Mouse (Mus musculus) ES-Bruce4 (cell line): ENCODE results near the gene Rps9. TPM values are rescaled to one million over a fixed set of nuclear protein-coding genes. Genes with fewer than 3 reads are reported as not detected.
"Not testable (repeated sequence)": the region's sequence is repeated elsewhere in the genome, so short reads cannot be mapped to it uniquely, and the experiment has no call there.

Experiments used
- H3K27ac ChIP-seq: 2 replicates; pipeline ENCODE4 v1.5.1; 2012; ENCODE audit warnings: low read length, inconsistent platforms; ENCODE audit not compliant: insufficient read depth
- H3K27me3 ChIP-seq: 2 replicates; pipeline ENCODE4 v1.6.1; 2012; ENCODE audit warnings: mild to moderate bottlenecking, low read length, inconsistent platforms; ENCODE audit not compliant: control insufficient read depth, poor library complexity, insufficient read depth, severe bottlenecking
- H3K36me3 ChIP-seq: 2 replicates; pipeline ENCODE4 v1.6.1; 2012; ENCODE audit warnings: inconsistent platforms, mild to moderate bottlenecking, low read length, moderate library complexity; ENCODE audit not compliant: control insufficient read depth, poor library complexity, insufficient read depth, severe bottlenecking
- H3K4me1 ChIP-seq: one replicate; pipeline ENCODE4 v1.8.1; 2011; ENCODE audit warnings: low read length; ENCODE audit not compliant: control insufficient read depth, insufficient read depth
- H3K4me3 ChIP-seq: 2 replicates; pipeline ENCODE4 v1.5.1; 2011; ENCODE audit warnings: low read depth, mild to moderate bottlenecking, low read length
- H3K9ac ChIP-seq: 2 replicates; pipeline ENCODE4 v1.6.1; 2012; ENCODE audit warnings: low read depth, mild to moderate bottlenecking, inconsistent platforms; ENCODE audit not compliant: poor library complexity, severe bottlenecking
- H3K9me3 ChIP-seq: replicated peaks from 2 replicates; pipeline ENCODE4 v1.6.1; 2012; ENCODE audit warnings: mild to moderate bottlenecking, low read length, inconsistent platforms; ENCODE audit not compliant: control insufficient read depth, poor library complexity, insufficient read depth, severe bottlenecking
- CTCF ChIP-seq: IDR thresholded peaks from one replicate; pipeline ENCODE4 v1.8.1; 2011; ENCODE audit warnings: low read depth, low read length
- EP300 ChIP-seq: IDR thresholded peaks from 2 replicates; pipeline ENCODE4 v1.6.1; 2011; ENCODE audit warnings: low read depth, low read length; ENCODE audit not compliant: insufficient read depth
- POLR2A ChIP-seq: IDR thresholded peaks from one replicate; pipeline ENCODE4 v1.8.1; 2011; ENCODE audit warnings: low read length; ENCODE audit not compliant: insufficient read depth
- polyA plus RNA-seq: library from polyadenylated mRNA; stranded (reverse); fragments of >200 nt; gene quantifications from 2 replicates; pipeline ENCODE4 v1.2.4, GENCODE M21; 2011; ENCODE audit warnings: low read depth; ENCODE audit not compliant: missing spikeins, insufficient read depth, insufficient read length

The Rps9 gene
- polyA plus RNA-seq, 1 experiment: 1,660 TPM

DNA sequence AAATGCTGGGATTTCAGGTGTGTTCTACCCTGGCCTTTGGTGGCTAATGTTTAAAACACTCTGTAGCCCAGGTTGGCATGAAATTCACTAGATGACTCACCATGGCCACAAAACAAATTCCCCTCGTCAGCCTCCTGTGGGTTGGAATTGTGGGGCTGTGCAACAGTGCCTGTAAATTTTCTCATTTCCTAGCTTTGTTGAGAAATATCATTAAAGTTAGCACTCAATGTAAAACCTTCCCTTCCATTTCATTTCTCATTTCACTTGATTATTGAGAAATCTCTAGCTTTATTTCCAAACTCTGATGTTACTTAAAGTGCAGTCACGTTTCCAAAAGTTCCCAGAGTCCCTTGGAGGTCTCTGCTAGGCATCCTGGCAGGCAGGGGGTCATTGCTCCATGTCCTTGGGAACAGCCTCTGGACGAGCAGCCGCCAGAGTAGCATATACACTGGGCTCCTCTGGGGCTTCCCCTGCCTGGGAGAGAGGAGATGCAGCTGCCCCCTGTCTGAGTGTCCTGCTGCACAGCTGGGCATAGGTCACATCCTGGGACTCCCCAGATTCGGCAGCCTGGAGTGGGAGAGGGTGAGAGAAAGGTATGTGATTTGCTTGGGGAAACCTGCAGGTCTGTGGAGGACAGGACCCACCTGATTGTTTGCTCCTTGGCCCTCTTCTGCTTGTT lies 8.6 kb downstream of the Rps9 start:
- Histone ChIP-seq H3K9me3 (no peaks in the 10 kb centered on the region), H3K27ac (no peak overlapping the region), H3K27me3 (no peaks in the 10 kb centered on the region), H3K9ac (no peak overlapping the region), H3K4me3 (no peak overlapping the region), H3K4me1 (no peaks in the 10 kb centered on the region), H3K36me3 (peaks cover 9% of the 10 kb centered on the region)
- TF ChIP-seq CTCF (no peak), EP300 (no peak), POLR2A (no peak)

DNA sequence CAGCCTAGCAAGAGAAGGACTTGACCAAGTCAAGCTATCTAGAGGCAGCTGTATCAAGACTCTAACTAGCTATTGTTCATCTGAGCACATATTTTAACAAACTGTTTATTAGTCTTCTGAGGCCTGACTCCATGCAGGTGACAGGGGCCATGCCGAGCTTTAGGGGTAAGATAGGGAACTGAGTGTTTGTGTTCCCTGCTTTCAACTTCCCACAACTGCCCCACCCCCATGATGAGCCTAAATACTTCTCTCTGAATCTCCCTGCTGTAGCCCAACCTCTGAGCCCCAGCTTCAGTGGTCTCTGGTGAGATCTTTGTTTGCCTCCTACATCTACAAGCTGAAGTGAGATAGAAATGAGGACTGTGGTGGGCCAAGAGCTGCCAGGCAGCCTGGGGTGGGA lies 11.5 kb downstream of the Rps9 start:
- TF ChIP-seq CTCF: no peak
- TF ChIP-seq POLR2A: no peak
- TF ChIP-seq EP300: no peak

DNA sequence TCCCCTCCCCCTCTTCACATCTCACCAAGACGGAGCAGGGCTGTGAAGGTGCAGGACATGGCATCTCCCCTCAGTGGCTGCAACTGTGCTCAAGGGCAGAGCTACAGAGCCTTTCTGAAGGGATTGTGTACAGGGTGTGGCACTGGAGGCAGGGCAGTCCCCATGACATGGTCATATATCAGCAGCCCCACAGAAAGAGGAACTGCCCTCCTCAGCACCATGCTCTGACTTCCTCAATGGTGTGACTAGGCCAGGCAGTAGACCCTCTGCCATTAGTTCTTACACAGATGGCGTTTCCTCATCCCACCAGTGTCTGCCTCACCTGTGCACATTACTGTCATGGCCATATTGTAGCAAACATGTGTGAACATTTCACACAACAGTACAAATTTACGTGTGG lies 16.5 kb downstream of the Rps9 start, which contains the start of gene Pirb:
TSS of gene Pirb (minus strand) at position 124 of the 400 bp plus-strand sequence.
- H3K9me3 ChIP-seq, H3K27ac ChIP-seq, H3K27me3 ChIP-seq, H3K36me3 ChIP-seq, H3K9ac ChIP-seq, H3K4me3 ChIP-seq, H3K4me1 ChIP-seq: not testable (repeated sequence)

More for the DNA sequence above, 11.5 kb downstream of the Rps9 start:
- H3K9ac ChIP-seq: no peak overlapping the region
- no peaks in the 10 kb centered on the region for H3K4me1 ChIP-seq
- H3K36me3 ChIP-seq: no peaks in the 10 kb centered on the region
- no peaks in the 10 kb centered on the region for H3K27me3 ChIP-seq
- no peaks in the 10 kb centered on the region for H3K9me3 ChIP-seq
- H3K4me3 ChIP-seq: no peak overlapping the region
- no peak overlapping the region for H3K27ac ChIP-seq

DNA sequence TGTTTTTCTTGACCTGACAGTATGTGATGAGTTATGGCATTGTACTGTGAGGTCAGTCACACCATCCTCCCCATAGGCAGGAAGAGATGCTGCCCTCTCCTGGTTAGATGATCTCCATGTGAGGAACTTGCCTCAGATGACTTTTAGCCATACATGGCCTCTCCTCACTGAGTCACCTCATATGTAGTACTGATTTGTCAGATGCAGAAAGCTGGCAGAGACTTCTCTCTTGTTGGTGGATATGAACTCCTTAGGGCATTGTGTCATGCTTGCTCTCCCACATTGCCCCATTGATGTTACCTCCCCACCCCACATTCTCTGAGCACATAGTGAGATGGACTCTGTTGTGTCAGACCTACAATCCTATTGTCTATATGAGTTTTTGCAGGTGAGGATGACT lies 21.7 kb downstream of the Rps9 start:
- not testable (repeated sequence) for H3K4me1 ChIP-seq, H3K4me3 ChIP-seq, H3K9ac ChIP-seq, H3K27ac ChIP-seq, H3K9me3 ChIP-seq, H3K36me3 ChIP-seq, H3K27me3 ChIP-seq

DNA sequence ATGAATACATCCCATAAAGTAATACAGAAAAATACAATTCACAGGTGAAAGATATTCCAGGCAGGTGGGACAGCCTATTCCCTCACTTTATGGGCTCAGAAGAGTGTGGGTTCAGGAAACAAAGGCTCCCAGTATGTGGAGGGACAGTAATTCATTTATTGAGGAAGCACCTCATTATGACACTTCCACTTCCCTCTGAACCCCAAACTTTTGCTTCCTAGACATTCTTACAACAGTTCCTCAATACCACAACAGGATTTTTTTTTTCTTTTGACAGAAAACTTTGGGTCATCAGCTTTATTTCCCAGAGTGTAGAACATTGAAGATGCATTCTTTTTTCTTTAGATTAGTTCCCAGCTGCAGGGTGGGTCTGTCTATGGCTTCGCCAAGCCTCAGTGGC lies 28.9 kb downstream of the Rps9 start:
- H3K27ac ChIP-seq, H3K9ac ChIP-seq, H3K4me3 ChIP-seq: not testable (repeated sequence)

More for the DNA sequence above, 28.9 kb downstream of the Rps9 start:
- not testable (repeated sequence) for H3K9me3 ChIP-seq, H3K36me3 ChIP-seq, H3K4me1 ChIP-seq, H3K27me3 ChIP-seq

Other genes starting within 250 kb of the Rps9 start
- gene Tarm1, start 201.4 kb upstream of the Rps9 start, polyA plus RNA-seq: 4.7 and 6.3 TPM in 2 replicates
- 0.37 TPM in 1 of 2 replicates, not detected in the other for gene Oscar, start 87.8 kb upstream of the Rps9 start, polyA plus RNA-seq
- gene Ndufa3, start 86.6 kb upstream of the Rps9 start, polyA plus RNA-seq: 266 and 305 TPM in 2 replicates
- gene Tfpt, start 74.1 kb upstream of the Rps9 start, polyA plus RNA-seq: 23.6 and 29.9 TPM in 2 replicates
- 67.3 and 80.1 TPM in 2 replicates for gene Prpf31, start 74.0 kb upstream of the Rps9 start, polyA plus RNA-seq
- gene Cnot3, start 58.7 kb upstream of the Rps9 start, polyA plus RNA-seq: 141 and 161 TPM in 2 replicates
- 8.3 and 9.0 TPM in 2 replicates for gene Leng1, start 38.2 kb upstream of the Rps9 start, polyA plus RNA-seq
- gene Tmc4, start 26.4 kb upstream of the Rps9 start, polyA plus RNA-seq: 15.9 and 16.4 TPM in 2 replicates
- gene Tsen34, start 11.1 kb upstream of the Rps9 start, polyA plus RNA-seq: 60.6 and 64.6 TPM in 2 replicates
- 44.6 and 48.3 TPM in 2 replicates for gene Mboat7, start 10.5 kb upstream of the Rps9 start, polyA plus RNA-seq
- gene Pirb, start 16.4 kb downstream of the Rps9 start, polyA plus RNA-seq: not detected in 2 replicates
- not detected in 2 replicates for gene Gm15448, start 121.7 kb downstream of the Rps9 start, polyA plus RNA-seq
- gene Pira2, start 141.1 kb downstream of the Rps9 start, polyA plus RNA-seq: not detected in 2 replicates
- gene Gm14548, start 194.1 kb downstream of the Rps9 start, polyA plus RNA-seq: not detected in 2 replicates
- gene Lilra6, start 211.5 kb downstream of the Rps9 start, polyA plus RNA-seq: 0.24 TPM in 1 of 2 replicates, not detected in the other